Comparison of ENCODE assay signal across 25 mouse cellular contexts in the genomic region with DNA sequence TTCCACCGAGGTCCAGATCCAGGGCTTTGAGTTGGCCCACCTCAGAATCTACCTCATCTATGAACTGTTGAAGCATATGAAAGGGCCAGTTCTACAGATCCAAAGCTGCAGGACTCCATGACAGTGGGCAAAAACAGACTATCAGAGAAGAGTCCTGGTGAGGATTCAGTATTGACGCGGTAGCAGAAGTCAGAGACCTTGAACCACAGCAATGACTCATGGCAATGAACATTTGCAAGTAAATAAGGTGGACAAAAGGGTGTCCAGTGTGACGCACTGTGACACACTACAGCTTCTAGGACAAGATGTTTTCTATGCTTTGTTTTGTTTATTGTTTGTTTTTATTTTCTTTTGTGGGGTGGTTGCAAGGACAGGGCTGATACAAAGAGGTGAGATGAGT. TPM values are rescaled to one million over a fixed set of nuclear protein-coding genes. Genes with fewer than 3 reads are reported as not detected.
DNase-seq lines count a peak whose midpoint lies in the region; ATAC-seq and TF ChIP-seq lines count a peak whose summit lies in the region.
"Had no signal": no experiment of that assay in that cellular context is flagged by ENCODE, and none has a peak within 500 bp of the region (broad histone marks: within the 10 kb centered on the region; RNA-seq: fewer than 3 reads in every experiment).

No protein-coding gene starts in this region.

- no peak for TF ChIP-seq CTCF in liver, adult 2 months (IDR thresholded peaks at IDR 0.05; ENCODE audit: low read depth, low read length)

- peaks cover 5% of the 10 kb centered on the region for H3K4me1 ChIP-seq in liver, adult 2 months (ENCODE audit: control insufficient read depth, insufficient read depth, low read length)
- peaks cover 4% of the 10 kb centered on the region for H3K4me1 ChIP-seq in liver, embryonic 11.5 days (replicated peaks; ENCODE audit: control insufficient read depth, insufficient read depth, low read length)
- H3K4me1 ChIP-seq in forebrain, embryonic 12.5 days = peaks cover 10% of the 10 kb centered on the region

- no peak overlapping the region for H3K27ac ChIP-seq in liver, adult 2 months (replicated peaks; ENCODE audit: insufficient read depth, low read depth, low read length)
- no peak overlapping the region for H3K27ac ChIP-seq in liver, embryonic 11.5 days (ENCODE audit: low read depth, low read length)
- H3K27ac ChIP-seq in forebrain, embryonic 12.5 days = no peak overlapping the region
- H3K27ac ChIP-seq: heart, embryonic 10.5 days; heart, embryonic 15.5 days; hindbrain, embryonic 13.5 days; left cerebral cortex, adult 2 months; limb, embryonic 13.5 days; liver, embryonic 14.5 days had no signal

- ATAC-seq in liver, embryonic 11.5 days (replicated peaks; ENCODE audit: low FRiP score) = no peak
- no peak for ATAC-seq in forebrain, embryonic 12.5 days (ENCODE audit: low FRiP score)
- ATAC-seq: forebrain, embryonic 14.5 days had no signal

- H3K27me3 ChIP-seq in liver, adult 2 months (ENCODE audit: control insufficient read depth, insufficient read depth, low read length) = no peaks in the 10 kb centered on the region
- H3K27me3 ChIP-seq in liver, embryonic 11.5 days (replicated peaks; ENCODE audit: control insufficient read depth, insufficient read depth, low read length) = no peaks in the 10 kb centered on the region
- no peaks in the 10 kb centered on the region for H3K27me3 ChIP-seq in forebrain, embryonic 12.5 days
- H3K27me3 ChIP-seq: heart, embryonic 15.5 days; hindbrain, embryonic 13.5 days; limb, embryonic 13.5 days had no signal

- H3K4me3 ChIP-seq in liver, adult 2 months (ENCODE audit: insufficient read depth, low read depth, low read length) = no peak overlapping the region
- H3K4me3 ChIP-seq in liver, embryonic 11.5 days (ENCODE audit: low read depth, low read length) = no peak overlapping the region
- H3K4me3 ChIP-seq in forebrain, embryonic 12.5 days (replicated peaks) = no peak overlapping the region
- H3K4me3 ChIP-seq: heart, embryonic 10.5 days; heart, embryonic 15.5 days; hindbrain, embryonic 13.5 days; left cerebral cortex, adult 2 months; limb, embryonic 13.5 days had no signal

- no peaks in the 10 kb centered on the region for H3K9me3 ChIP-seq in liver, embryonic 11.5 days (ENCODE audit: control insufficient read depth, low read length)
- H3K9me3 ChIP-seq in forebrain, embryonic 12.5 days = no peaks in the 10 kb centered on the region
- H3K9me3 ChIP-seq: heart, embryonic 10.5 days; heart, embryonic 15.5 days; hindbrain, embryonic 13.5 days; limb, embryonic 13.5 days had no signal

- H3K9ac ChIP-seq in liver, adult 2 months (ENCODE audit: low read depth, low read length) = no peak overlapping the region
- no peak overlapping the region for H3K9ac ChIP-seq in liver, embryonic 11.5 days (ENCODE audit: low read depth, low read length)
- no peak overlapping the region for H3K9ac ChIP-seq in forebrain, embryonic 12.5 days
- H3K9ac ChIP-seq: heart, embryonic 15.5 days; hindbrain, embryonic 13.5 days; limb, embryonic 13.5 days; liver, embryonic 14.5 days; lung, embryonic 14.5 days had no signal

- H3K79me2 ChIP-seq in liver, adult 2 months (ENCODE audit: control insufficient read depth, insufficient read depth, low read length) = no peaks in the 10 kb centered on the region

- 46% methylated on average over 4 of the region's 4 CpGs for WGBS in liver, adult 2 months
- WGBS in liver, embryonic 11.5 days = 84% methylated on average over 4 of the region's 4 CpGs
- WGBS in forebrain, embryonic 12.5 days = 94% methylated on average over 4 of the region's 4 CpGs

- TF ChIP-seq POLR2A in liver, adult 2 months (IDR thresholded peaks at IDR 0.05; ENCODE audit: extremely low read depth, insufficient read depth, low read length) = no peak

- no peaks in the 10 kb centered on the region for H3K36me3 ChIP-seq in liver, adult 2 months (ENCODE audit: control insufficient read depth, insufficient read depth, low read length)
- H3K36me3 ChIP-seq in liver, embryonic 11.5 days (ENCODE audit: control insufficient read depth, insufficient read depth, low read length) = no peaks in the 10 kb centered on the region
- no peaks in the 10 kb centered on the region for H3K36me3 ChIP-seq in forebrain, embryonic 12.5 days (replicated peaks)
- H3K36me3 ChIP-seq: heart, embryonic 10.5 days; heart, embryonic 15.5 days; hindbrain, embryonic 13.5 days; limb, embryonic 13.5 days had no signal

- H3K4me2 ChIP-seq in liver, embryonic 11.5 days = no peak overlapping the region
- no peak overlapping the region for H3K4me2 ChIP-seq in forebrain, embryonic 12.5 days
- H3K4me2 ChIP-seq: heart, embryonic 15.5 days; hindbrain, embryonic 13.5 days; limb, embryonic 13.5 days; lung, embryonic 14.5 days had no signal

- DNase-seq in adrenal gland, adult 2 months = peak; percentile 75
- no peak for DNase-seq in adrenal gland, postnatal 4 days (ENCODE audit: low spot score in 2 of 2)
- peak; percentile 19 for DNase-seq in liver, adult 2 months (ENCODE audit: extremely low read depth, low read depth, low spot score)
- DNase-seq in liver, embryonic 11.5 days (ENCODE audit: low spot score) = no peak
- peak; percentile 34 for DNase-seq in adrenal gland, postnatal 14 days
- no peak for DNase-seq in thymus, postnatal 10 days (ENCODE audit: low spot score in 2 of 2)
- DNase-seq: cerebellum, adult 11-12 months; cerebellum, postnatal 10 days; gastrocnemius, postnatal 14 days; heart, postnatal 36 days; kidney, adult 11 months; kidney, postnatal 14 days; lung, embryonic 14.5 days; lung, postnatal 14 days; midbrain, embryonic 14.5 days; thymus, adult 2 months; thymus, postnatal 4 days had no signal

RNA-seq across cellular contexts. Expression of a gene that starts 4.0 kb away (rescaled TPM):
- 100 to 1,000 TPM; 109 to 140 TPM for total RNA-seq in adrenal gland, adult 2 months (2021)
- 4.4 and 5.0 TPM in 2 replicates for polyA plus RNA-seq in adrenal gland, adult 2 months (2012; rRNA removed)
- total RNA-seq in adrenal gland, postnatal 4 days (2021) = 100 to 1,000 TPM; 119 to 125 TPM
- total RNA-seq in liver, adult 2 months (2014; rRNA removed) = 67.3 and 68.8 TPM in 2 replicates
- 16.6 and 17.4 TPM in 2 replicates for polyA plus RNA-seq in liver, adult 2 months (2012; rRNA removed)
- 64.4 and 74.5 TPM in 2 replicates for polyA plus RNA-seq in liver, embryonic 11.5 days (2014; fragmentation: Nextera tagmentation; extraction: Ambion mirVana)
- 104 and 110 TPM in 2 replicates for total RNA-seq in adrenal gland, postnatal 14 days (2021)
- 137 and 150 TPM in 2 replicates for polyA plus RNA-seq in forebrain, embryonic 12.5 days (2016; fragmentation: Nextera tagmentation; extraction: Ambion mirVana)

Comparison
In these comparisons a context has a peak if more than half of its experiments do, and no peak if none do; other contexts are left out.
1. DNase-seq: peak in adrenal gland, adult 2 months (single experiment), liver, adult 2 months (single experiment) and adrenal gland, postnatal 14 days (single experiment); none in adrenal gland, postnatal 4 days (0 of 2), liver, embryonic 11.5 days (single experiment) and thymus, postnatal 10 days (0 of 2).